Mouse (Mus musculus) forebrain, postnatal 0 days (tissue): ENCODE data around the gene Slc25a20. TPM values are rescaled to one million over a fixed set of nuclear protein-coding genes. Genes with fewer than 3 reads are reported as not detected.

Experiments
- ATAC-seq: fragments of 200-750 bp; cut with Nextera tagmentation; 2 replicates; pipeline ENCODE4 v1.8.0; 2017; ENCODE audit warnings: mild to moderate bottlenecking, moderate library complexity
- DNase-seq: peaks from one replicate; pipeline ENCODE4 v3.0.0-alpha.2; 2015
- H3K27ac ChIP-seq: fragments of 300-500 bp; sonication (generic); 2 replicates; pipeline ENCODE4 v1.5.1; 2014; ENCODE audit warnings: low read depth, mild to moderate bottlenecking, antibody characterized with exemption, low read length, moderate library complexity, mixed read lengths
- H3K27me3 ChIP-seq: fragments of 300-500 bp; sonication (generic); 2 replicates; pipeline ENCODE4 v1.6.1; 2014; ENCODE audit warnings: mild to moderate bottlenecking, low read length, mixed read lengths; ENCODE audit not compliant: insufficient read depth
- H3K36me3 ChIP-seq: fragments of 300-500 bp; sonication (generic); 2 replicates; pipeline ENCODE4 v1.6.1; 2014; ENCODE audit warnings: mild to moderate bottlenecking, moderate library complexity; ENCODE audit not compliant: insufficient read depth
- H3K4me1 ChIP-seq: fragments of 300-500 bp; sonication (generic); 2 replicates; pipeline ENCODE4 v1.6.1; 2014; ENCODE audit warnings: antibody characterized with exemption; ENCODE audit not compliant: insufficient read depth
- H3K4me2 ChIP-seq: fragments of 300-500 bp; sonication (generic); 2 replicates; pipeline ENCODE4 v1.6.1; 2014; ENCODE audit warnings: low read depth, mild to moderate bottlenecking, moderate library complexity
- H3K4me3 ChIP-seq: fragments of 300-500 bp; sonication (generic); 2 replicates; pipeline ENCODE4 v1.5.1; 2014; ENCODE audit warnings: low read depth, low read length, mixed read lengths
- H3K9ac ChIP-seq: fragments of 300-500 bp; sonication (generic); 2 replicates; pipeline ENCODE4 v1.6.1; 2014; ENCODE audit warnings: mild to moderate bottlenecking
- H3K9me3 ChIP-seq: fragments of 300-500 bp; sonication (generic); 2 replicates; pipeline ENCODE4 v1.6.1; 2016; ENCODE audit warnings: low read length
- CTCF ChIP-seq: sonication (generic); IDR thresholded peaks from 2 replicates; pipeline ENCODE4 v1.5.1; 2016; ENCODE audit warnings: antibody characterized with exemption, control low read depth, low read depth
- WGBS: fragments of 180-500 bp; shearing (Covaris S2); extraction: QIAGEN DNeasy Blood & Tissue Kit; methylation state at CpG from one replicate; pipeline ENCODE4 v1.1.7; 2014; 5-methylcytosine and 5-hydroxymethylcytosine counted together
- polyA plus RNA-seq: library from polyadenylated mRNA; unstranded; fragments of >200 nt; fragmentation: Nextera tagmentation; extraction: Ambion mirVana; gene quantifications from 2 replicates; pipeline ENCODE4 v1.2.1, GENCODE M21; 2015
- total RNA-seq: library from RNA; depleted of rRNA; stranded (reverse); fragments of >200 nt; gene quantifications from 2 replicates; pipeline ENCODE4 v1.2.3, GENCODE M21; 2014

The Slc25a20 gene
- total and polyA plus RNA-seq, 2 experiments from 2014 or later: 39.6 to 40.5 TPM

DNA sequence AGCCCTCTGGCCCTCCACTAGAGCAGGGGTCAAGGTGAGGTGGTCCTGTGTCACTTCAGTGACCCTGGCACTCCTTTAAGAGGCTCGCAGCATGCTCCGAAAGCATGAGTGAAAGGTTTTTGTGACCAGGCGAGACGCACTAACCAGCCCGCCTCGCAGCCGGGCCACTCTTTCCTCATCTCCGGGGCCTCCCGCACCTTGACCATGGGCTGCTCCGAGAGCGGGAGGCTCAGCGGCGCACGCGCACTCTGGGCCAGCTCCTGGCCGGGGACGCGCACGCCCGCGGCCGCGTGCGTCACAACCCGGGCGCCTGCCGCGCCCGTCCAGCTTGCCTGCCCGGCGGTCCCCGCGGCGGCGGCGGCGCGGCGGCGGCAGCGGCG, 29.9 kb downstream of the Slc25a20 start:
- WGBS: 5% methylated on average over 42 of the region's 42 CpGs
- Histone ChIP-seq H3K36me3 (no peaks in the 10 kb centered on the region), H3K27ac (peak overlapping the region; percentile 82), H3K4me3 (peak overlapping the region; percentile 84), H3K4me2 (peak overlapping the region; percentile 77), H3K9ac (peak overlapping the region; percentile 81), H3K4me1 (peaks cover 22% of the 10 kb centered on the region), H3K9me3 (no peaks in the 10 kb centered on the region), H3K27me3 (no peaks in the 10 kb centered on the region)
- TF ChIP-seq CTCF: no peak
- DNase-seq: peak; percentile 89
- peak; percentile 92 for ATAC-seq

GRCm38 (mm10) chr9:108692226-108693041, 30.5 kb downstream of the Slc25a20 start:
- peak overlapping the region; percentile 81 for H3K9ac ChIP-seq
- peak; percentile 48 for TF ChIP-seq CTCF
- WGBS: 5% methylated on average over 90 of the region's 92 CpGs
- H3K36me3 ChIP-seq: no peaks in the 10 kb centered on the region
- peak overlapping the region; percentile 84 for H3K4me3 ChIP-seq
- no peaks in the 10 kb centered on the region for H3K27me3 ChIP-seq
- ATAC-seq: peak; percentile 73
- peak overlapping the region; percentile 82 for H3K27ac ChIP-seq
- H3K4me2 ChIP-seq: peak overlapping the region; percentile 77
- peak; percentile 86 for DNase-seq
- H3K4me1 ChIP-seq: peaks cover 22% of the 10 kb centered on the region
- H3K9me3 ChIP-seq: no peaks in the 10 kb centered on the region

DNA sequence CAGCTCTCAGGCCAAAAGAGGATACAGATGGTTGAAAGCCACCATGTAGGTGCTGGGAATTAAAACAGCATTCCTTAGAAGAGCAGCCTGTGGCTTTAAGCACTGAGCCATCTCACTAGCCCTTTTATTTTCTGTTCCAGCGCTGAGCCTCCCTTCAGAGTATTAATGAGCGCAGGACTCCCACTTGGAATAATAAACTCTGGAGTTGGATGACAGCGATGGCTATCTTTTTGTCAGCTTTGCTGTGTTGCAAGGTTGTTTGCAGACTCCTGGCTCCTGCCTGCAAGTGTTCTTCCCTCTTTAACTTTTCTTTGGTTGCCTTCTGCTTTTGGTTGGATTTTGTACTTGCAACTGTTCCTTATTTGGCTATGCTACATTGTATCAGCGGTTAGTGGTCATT, 32.1 kb downstream of the Slc25a20 start:
- H3K27me3 ChIP-seq: no peaks in the 10 kb centered on the region
- no peak for TF ChIP-seq CTCF
- H3K36me3 ChIP-seq: no peaks in the 10 kb centered on the region
- no peak overlapping the region for H3K4me3 ChIP-seq
- H3K9ac ChIP-seq: no peak overlapping the region
- ATAC-seq (no peak), DNase-seq (no peak)
- peak overlapping the region; percentile 77 for H3K4me2 ChIP-seq
- H3K27ac ChIP-seq: no peak overlapping the region
- no peaks in the 10 kb centered on the region for H3K9me3 ChIP-seq
- WGBS: 49% methylated on average over 4 of the region's 4 CpGs
- H3K4me1 ChIP-seq: peaks cover 22% of the 10 kb centered on the region

- no peaks in the 10 kb centered on the region for H3K27me3 ChIP-seq
- WGBS: 78% methylated on average over 1 of the region's 1 CpGs
- peaks cover 22% of the 10 kb centered on the region for H3K4me1 ChIP-seq
- no peak overlapping the region for H3K4me3 ChIP-seq
- DNase-seq (no peak), ATAC-seq (no peak)
- TF ChIP-seq CTCF: no peak
- no peaks in the 10 kb centered on the region for H3K9me3 ChIP-seq
- H3K9ac ChIP-seq: no peak overlapping the region
- H3K4me2 ChIP-seq: 0 out of 2 replicates have a peak overlapping the region, but pooled peaks have one; percentile 77
- H3K27ac ChIP-seq: no peak overlapping the region
- H3K36me3 ChIP-seq: no peaks in the 10 kb centered on the region
Observed at GRCm38 (mm10) chr9:108694533-108694932, 32.6 kb downstream of the Slc25a20 start.

- ATAC-seq (no peak), DNase-seq (no peak)
- Histone ChIP-seq H3K9ac (no peak overlapping the region), H3K27me3 (no peaks in the 10 kb centered on the region), H3K36me3 (no peaks in the 10 kb centered on the region), H3K4me3 (no peak overlapping the region), H3K4me2 (no peak overlapping the region), H3K4me1 (0 out of 2 replicates have a peak, but pooled peaks cover 3% of the 10 kb centered on the region), H3K27ac (no peak overlapping the region), H3K9me3 (no peaks in the 10 kb centered on the region)
- TF ChIP-seq CTCF: no peak
Observed at GRCm38 (mm10) chr9:108702476-108702875, 40.6 kb downstream of the Slc25a20 start.

DNA sequence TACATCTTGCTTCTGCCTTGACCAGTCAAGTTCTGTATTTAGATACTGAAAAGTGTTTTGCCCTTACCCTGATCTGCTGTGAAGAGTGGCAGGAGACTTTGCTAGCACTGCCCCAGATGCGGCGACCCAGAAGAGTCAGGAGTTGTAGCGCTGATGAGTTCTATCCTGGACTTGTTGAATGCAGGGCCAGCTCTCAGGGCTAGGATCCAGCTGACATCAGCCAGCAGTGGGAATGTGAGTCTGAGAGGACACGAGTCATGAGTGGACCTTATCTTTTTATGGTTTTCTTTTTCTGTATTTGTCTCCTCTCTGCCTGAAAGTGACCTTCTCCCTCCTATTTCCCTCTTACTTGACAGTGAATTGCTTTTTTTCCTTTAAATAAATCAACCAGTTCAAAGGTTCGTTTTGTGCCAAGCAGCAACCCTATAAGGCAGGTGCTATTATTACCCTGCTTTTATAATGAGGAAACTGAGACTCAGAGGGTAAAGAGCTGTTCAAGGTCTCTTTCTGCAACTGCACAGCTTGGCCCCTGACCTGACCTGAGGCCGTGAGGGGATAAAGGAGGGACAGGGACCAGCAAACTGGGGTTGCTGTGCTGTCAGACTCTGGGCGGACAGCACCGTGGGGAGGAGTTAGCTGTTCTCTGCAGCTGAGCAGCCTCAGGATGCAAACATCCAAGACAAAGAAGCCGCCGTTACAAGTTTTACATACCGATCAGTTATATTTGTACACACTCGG, 41.7 kb downstream of the Slc25a20 start:
- Histone ChIP-seq H3K27ac (no peak overlapping the region), H3K27me3 (no peaks in the 10 kb centered on the region), H3K36me3 (no peaks in the 10 kb centered on the region), H3K4me3 (no peak overlapping the region), H3K9ac (no peak overlapping the region), H3K4me2 (no peak overlapping the region), H3K4me1 (0 out of 2 replicates have a peak, but pooled peaks cover 3% of the 10 kb centered on the region), H3K9me3 (no peaks in the 10 kb centered on the region)
- DNase-seq (no peak), ATAC-seq (no peak)
- no peak for TF ChIP-seq CTCF
- WGBS: 37% methylated on average over 12 of the region's 12 CpGs

- no peak overlapping the region for H3K9ac ChIP-seq
- no peaks in the 10 kb centered on the region for H3K27me3 ChIP-seq
- H3K4me3 ChIP-seq: no peak overlapping the region
- no peaks in the 10 kb centered on the region for H3K9me3 ChIP-seq
- WGBS: 79% methylated on average over 7 of the region's 7 CpGs
- H3K4me1 ChIP-seq: 0 out of 2 replicates have a peak, but pooled peaks cover 3% of the 10 kb centered on the region
- no peak overlapping the region for H3K27ac ChIP-seq
- no peak for DNase-seq
- no peaks in the 10 kb centered on the region for H3K36me3 ChIP-seq
- no peak for TF ChIP-seq CTCF
- no peak for ATAC-seq
- no peak overlapping the region for H3K4me2 ChIP-seq
Observed at GRCm38 (mm10) chr9:108704591-108704990, 42.7 kb downstream of the Slc25a20 start.
